Mouse (Mus musculus): ENCODE measurements around the gene C1qtnf2. TPM values are rescaled to one million over a fixed set of nuclear protein-coding genes. Genes with fewer than 3 reads are reported as not detected.

Gene C1qtnf2
- total and polyA plus RNA-seq, 3 experiments = not detected

- Histone ChIP-seq H3K4me1 (ENCODE audit: control insufficient read depth in 1 of 2, insufficient read depth in 2 of 2, low read length in 2 of 2) (no peaks in the 10 kb centered on the region), H3K27ac (ENCODE audit: control insufficient read depth, low read depth, low read length) (no peak overlapping the region), H3K27me3 (ENCODE audit: control insufficient read depth in 1 of 2, insufficient read depth in 2 of 2, low read length in 2 of 2) (peaks cover 2 to 23% of the 10 kb centered on the region in 2 experiments; a peak in 3 of 4 replicates), H3K9me3 (replicated peaks; ENCODE audit: insufficient read depth, low read length) (no peaks in the 10 kb centered on the region), H3K36me3 (ENCODE audit: control insufficient read depth in 1 of 2, insufficient read depth in 2 of 2, low read length in 2 of 2) (no peaks in the 10 kb centered on the region), H3K9ac (ENCODE audit: control insufficient read depth, low read depth, low read length, poor library complexity, severe bottlenecking) (no peak overlapping the region), H3K79me2 (ENCODE audit: control insufficient read depth, insufficient read depth, low read length, poor library complexity) (no peaks in the 10 kb centered on the region), H3K4me3 (ENCODE audit: control insufficient read depth in 1 of 2, insufficient read depth in 1 of 2, low read depth in 2 of 2, low read length in 2 of 2) (no peak overlapping the region)
- DNase-seq (ENCODE audit: low read depth, low spot score) = no peak
- TF ChIP-seq MEF2A (IDR thresholded peaks at IDR 0.05; ENCODE audit: extremely low read depth, insufficient replicate concordance, low read depth, low read length, poor library complexity, severe bottlenecking) (no peak), ELF1 (IDR thresholded peaks at IDR 0.05; ENCODE audit: low read depth, low read length) (no peak), USF1 (IDR thresholded peaks at IDR 0.05; ENCODE audit: low read depth, low read length) (no peak), TAL1 (IDR thresholded peaks at IDR 0.05; ENCODE audit: low read length) (no peak), SIN3A (IDR thresholded peaks at IDR 0.05; ENCODE audit: low read length) (no peak)
Measured at GRCm38 (mm10) chr11:43484057-43484456, 10.0 kb downstream of the C1qtnf2 start.

- H3K4me3 ChIP-seq (ENCODE audit: control insufficient read depth in 1 of 2, insufficient read depth in 1 of 2, low read depth in 2 of 2, low read length in 2 of 2) = no peak overlapping the region
- DNase-seq (ENCODE audit: low read depth, low spot score) = no peak
- H3K4me1 ChIP-seq (ENCODE audit: control insufficient read depth in 1 of 2, insufficient read depth in 2 of 2, low read length in 2 of 2) = no peaks in the 10 kb centered on the region
- no peaks in the 10 kb centered on the region for H3K9me3 ChIP-seq (replicated peaks; ENCODE audit: insufficient read depth, low read length)
- no peak overlapping the region for H3K27ac ChIP-seq (ENCODE audit: control insufficient read depth, low read depth, low read length)
- H3K36me3 ChIP-seq (ENCODE audit: control insufficient read depth in 1 of 2, insufficient read depth in 2 of 2, low read length in 2 of 2) = no peaks in the 10 kb centered on the region
- no peaks in the 10 kb centered on the region for H3K79me2 ChIP-seq (ENCODE audit: control insufficient read depth, insufficient read depth, low read length, poor library complexity)
- no peak for TF ChIP-seq UBTF (IDR thresholded peaks at IDR 0.05; ENCODE audit: borderline replicate concordance, insufficient read depth, low read depth, low read length)
- no peak for TF ChIP-seq POLR2AphosphoS5 (IDR thresholded peaks at IDR 0.05; ENCODE audit: borderline replicate concordance, low read depth, low read length)
- TF ChIP-seq EP300 (IDR thresholded peaks at IDR 0.05; ENCODE audit: low read depth in 1 of 2, low read length in 2 of 2) = no peak
- no peak for TF ChIP-seq CTCF (IDR thresholded peaks at IDR 0.05 in 2 of 3, conservative IDR thresholded peaks at IDR 0.05 in 1 of 3; ENCODE audit: control insufficient read depth in 1 of 3, insufficient read depth in 1 of 3, low read depth in 2 of 3, low read length in 3 of 3, poor library complexity in 1 of 3, severe bottlenecking in 1 of 3)
- TF ChIP-seq CHD2 (IDR thresholded peaks at IDR 0.05; ENCODE audit: low read length) = no peak
- TF ChIP-seq SMC3 (IDR thresholded peaks at IDR 0.05; ENCODE audit: low read depth, low read length) = no peak
- no peak for TF ChIP-seq MAFK (IDR thresholded peaks at IDR 0.05; ENCODE audit: borderline replicate concordance, low read depth, low read length)
- no peak for TF ChIP-seq NRF1 (IDR thresholded peaks at IDR 0.05; ENCODE audit: insufficient read depth, low read depth, low read length, poor library complexity, severe bottlenecking)
- TF ChIP-seq MYB (IDR thresholded peaks at IDR 0.05; ENCODE audit: low read depth, low read length) = no peak
- no peak overlapping the region for H3K9ac ChIP-seq (ENCODE audit: control insufficient read depth, low read depth, low read length, poor library complexity, severe bottlenecking)
- H3K27me3 ChIP-seq (ENCODE audit: control insufficient read depth in 1 of 2, insufficient read depth in 2 of 2, low read length in 2 of 2) = peaks cover 2 to 20% of the 10 kb centered on the region in 2 experiments; a peak in 3 of 4 replicates
Measured at GRCm38 (mm10) chr11:43484652-43485051, 10.6 kb downstream of the C1qtnf2 start.

- DNase-seq (ENCODE audit: low read depth, low spot score) = no peak
- TF ChIP-seq ZC3H11A (IDR thresholded peaks at IDR 0.05; ENCODE audit: low read depth, low read length) (no peak), CTCF (IDR thresholded peaks at IDR 0.05 in 2 of 3, conservative IDR thresholded peaks at IDR 0.05 in 1 of 3; ENCODE audit: control insufficient read depth in 1 of 3, insufficient read depth in 1 of 3, low read depth in 2 of 3, low read length in 3 of 3, poor library complexity in 1 of 3, severe bottlenecking in 1 of 3) (no peak), USF1 (IDR thresholded peaks at IDR 0.05; ENCODE audit: low read depth, low read length) (no peak), TBP (IDR thresholded peaks at IDR 0.05; ENCODE audit: low read depth, low read length) (no peak), NRF1 (IDR thresholded peaks at IDR 0.05; ENCODE audit: insufficient read depth, low read depth, low read length, poor library complexity, severe bottlenecking) (no peak), ELF1 (IDR thresholded peaks at IDR 0.05; ENCODE audit: low read depth, low read length) (no peak), CHD1 (IDR thresholded peaks at IDR 0.05; ENCODE audit: low read depth, low read length) (no peak), ETS1 (IDR thresholded peaks at IDR 0.05; ENCODE audit: low read depth, low read length) (no peak), HCFC1 (IDR thresholded peaks at IDR 0.05; ENCODE audit: low read depth, low read length) (no peak), EP300 (IDR thresholded peaks at IDR 0.05; ENCODE audit: low read depth in 1 of 2, low read length in 2 of 2) (no peak), JUND (IDR thresholded peaks at IDR 0.05; ENCODE audit: low read depth, low read length) (no peak), MYC (IDR thresholded peaks at IDR 0.05; ENCODE audit: low read depth, low read length) (no peak), UBTF (IDR thresholded peaks at IDR 0.05; ENCODE audit: borderline replicate concordance, insufficient read depth, low read depth, low read length) (no peak)
- Histone ChIP-seq H3K36me3 (ENCODE audit: control insufficient read depth in 1 of 2, insufficient read depth in 2 of 2, low read length in 2 of 2) (no peaks in the 10 kb centered on the region), H3K27ac (ENCODE audit: control insufficient read depth, low read depth, low read length) (no peak overlapping the region), H3K9ac (ENCODE audit: control insufficient read depth, low read depth, low read length, poor library complexity, severe bottlenecking) (no peak overlapping the region), H3K9me3 (replicated peaks; ENCODE audit: insufficient read depth, low read length) (no peaks in the 10 kb centered on the region), H3K27me3 (ENCODE audit: control insufficient read depth in 1 of 2, insufficient read depth in 2 of 2, low read length in 2 of 2) (peaks cover 2 to 19% of the 10 kb centered on the region in 2 experiments; a peak in 3 of 4 replicates), H3K79me2 (ENCODE audit: control insufficient read depth, insufficient read depth, low read length, poor library complexity) (no peaks in the 10 kb centered on the region), H3K4me3 (ENCODE audit: control insufficient read depth in 1 of 2, insufficient read depth in 1 of 2, low read depth in 2 of 2, low read length in 2 of 2) (no peak overlapping the region), H3K4me1 (ENCODE audit: control insufficient read depth in 1 of 2, insufficient read depth in 2 of 2, low read length in 2 of 2) (no peaks in the 10 kb centered on the region)
Measured at GRCm38 (mm10) chr11:43485855-43486254, 11.8 kb downstream of the C1qtnf2 start.

Data from MEL (cell line).